Mouse (Mus musculus) lung, embryonic 15.5 days (tissue): ENCODE results near the gene Cd164l2. TPM values are rescaled to one million over a fixed set of nuclear protein-coding genes. Genes with fewer than 3 reads are reported as not detected.

ENCODE experiments used
- ATAC-seq: fragments of 200-750 bp; cut with Nextera tagmentation; 2 replicates; pipeline ENCODE4 v1.8.0; 2017; ENCODE audit warnings: moderate number of reproducible peaks, borderline replicate concordance; ENCODE audit not compliant: low FRiP score, low TSS enrichment; ENCODE audit errors: extremely low read depth
- H3K27ac ChIP-seq: fragments of 300-500 bp; sonication (generic); 2 replicates; pipeline ENCODE4 v1.5.1; 2015; ENCODE audit warnings: moderate library complexity, mild to moderate bottlenecking, inconsistent platforms
- H3K27me3 ChIP-seq: fragments of 300-500 bp; sonication (generic); 2 replicates; pipeline ENCODE4 v1.6.1; 2015; ENCODE audit warnings: inconsistent platforms
- H3K36me3 ChIP-seq: fragments of 300-500 bp; sonication (generic); 2 replicates; pipeline ENCODE4 v1.6.1; 2015; ENCODE audit warnings: inconsistent platforms
- H3K4me1 ChIP-seq: fragments of 300-500 bp; sonication (generic); 2 replicates; pipeline ENCODE4 v1.6.1; 2015; ENCODE audit warnings: inconsistent platforms
- H3K4me2 ChIP-seq: fragments of 300-500 bp; sonication (generic); 2 replicates; pipeline ENCODE4 v1.6.1; 2015; ENCODE audit warnings: inconsistent platforms, mild to moderate bottlenecking, moderate library complexity
- H3K4me3 ChIP-seq: fragments of 300-500 bp; sonication (generic); 2 replicates; pipeline ENCODE4 v1.5.1; 2015; ENCODE audit warnings: mild to moderate bottlenecking, inconsistent platforms
- H3K9ac ChIP-seq: fragments of 300-500 bp; sonication (generic); 2 replicates; pipeline ENCODE4 v1.6.1; 2015; ENCODE audit warnings: inconsistent platforms
- H3K9me3 ChIP-seq: fragments of 300-500 bp; sonication (generic); 2 replicates; pipeline ENCODE4 v1.6.1; 2016; ENCODE audit warnings: inconsistent platforms
- WGBS: fragments of 180-500 bp; shearing (Covaris S2); methylation state at CpG from one replicate; pipeline ENCODE4 v1.1.7; 2015; 5-methylcytosine and 5-hydroxymethylcytosine counted together
- polyA plus RNA-seq: library from polyadenylated mRNA; unstranded; fragments of >200 nt; fragmentation: Nextera tagmentation; extraction: Ambion mirVana; gene quantifications from 2 replicates; pipeline ENCODE4 v1.2.1, GENCODE M21; 2015

The Cd164l2 gene
- polyA plus RNA-seq, 1 experiment from 2014 or later, result 8.2 TPM

- no peak for ATAC-seq
- 87% methylated on average over 24 of the region's 24 CpGs for WGBS
Observed at GRCm38 (mm10) chr4:133210023-133210787, 1.7 kb upstream of the Cd164l2 start.

GRCm38 (mm10) chr4:133210788-133211390, 1.0 kb upstream of the Cd164l2 start:
- Histone ChIP-seq H3K36me3 (no peaks in the 10 kb centered on the region), H3K4me2 (no peak overlapping the region), H3K9ac (no peak overlapping the region)

More at GRCm38 (mm10) chr4:133210023-133210787, 1.7 kb upstream of the Cd164l2 start:
- H3K4me2 ChIP-seq, result no peak overlapping the region
- H3K9ac ChIP-seq, result no peak overlapping the region
- H3K27ac ChIP-seq, result no peak overlapping the region
- no peaks in the 10 kb centered on the region for H3K9me3 ChIP-seq
- H3K4me1 ChIP-seq, result peaks cover 23% of the 10 kb centered on the region
- no peak overlapping the region for H3K4me3 ChIP-seq
- no peaks in the 10 kb centered on the region for H3K36me3 ChIP-seq
- H3K27me3 ChIP-seq, result peaks cover 24% of the 10 kb centered on the region

GRCm38 (mm10) chr4:133212562-133213267, 784 bp downstream of the Cd164l2 start:
- peak overlapping the region; percentile 69 for H3K4me3 ChIP-seq
- no peak overlapping the region for H3K27ac ChIP-seq
- H3K4me1 ChIP-seq, result peaks cover 23% of the 10 kb centered on the region
- H3K9ac ChIP-seq, result peak overlapping the region; percentile 55; the same call in 1 of the 2 replicates
- H3K27me3 ChIP-seq, result peaks cover 24% of the 10 kb centered on the region
- H3K36me3 ChIP-seq, result no peaks in the 10 kb centered on the region
- no peaks in the 10 kb centered on the region for H3K9me3 ChIP-seq
- H3K4me2 ChIP-seq, result peak overlapping the region; percentile 100
- peak; percentile 72 for ATAC-seq
- 2% methylated on average over 43 of the region's 44 CpGs for WGBS

More at GRCm38 (mm10) chr4:133210788-133211390, 1.0 kb upstream of the Cd164l2 start:
- Histone ChIP-seq H3K27me3 (peaks cover 24% of the 10 kb centered on the region), H3K4me3 (no peak overlapping the region), H3K9me3 (no peaks in the 10 kb centered on the region), H3K4me1 (peaks cover 23% of the 10 kb centered on the region), H3K27ac (no peak overlapping the region)
- WGBS, result 92% methylated on average over 19 of the region's 19 CpGs
- ATAC-seq, result no peak

GRCm38 (mm10) chr4:133213268-133213590, 1.3 kb downstream of the Cd164l2 start:
- Histone ChIP-seq H3K27me3 (peaks cover 24% of the 10 kb centered on the region), H3K4me1 (peaks cover 23% of the 10 kb centered on the region), H3K9me3 (no peaks in the 10 kb centered on the region), H3K27ac (no peak overlapping the region), H3K36me3 (no peaks in the 10 kb centered on the region), H3K4me3 (peak overlapping the region; percentile 69; the same call in 1 of the 2 replicates), H3K4me2 (peak overlapping the region; percentile 100), H3K9ac (no peak overlapping the region)
- WGBS, result under 1% methylated on average over 9 of the region's 9 CpGs
- no peak for ATAC-seq

GRCm38 (mm10) chr4:133213661-133214060, 1.7 kb downstream of the Cd164l2 start:
- Histone ChIP-seq H3K4me3 (peak overlapping the region; percentile 14; the same call in 1 of the 2 replicates), H3K4me2 (peak overlapping the region; percentile 100), H3K27ac (no peak overlapping the region), H3K36me3 (no peaks in the 10 kb centered on the region), H3K27me3 (peaks cover 26% of the 10 kb centered on the region), H3K4me1 (peaks cover 23% of the 10 kb centered on the region), H3K9ac (no peak overlapping the region), H3K9me3 (no peaks in the 10 kb centered on the region)
- 11% methylated on average over 10 of the region's 10 CpGs for WGBS
- ATAC-seq, result no peak

- Histone ChIP-seq H3K9me3 (no peaks in the 10 kb centered on the region), H3K27me3 (peaks cover 50% of the 10 kb centered on the region), H3K4me3 (no peak overlapping the region), H3K4me2 (no peak overlapping the region), H3K9ac (no peak overlapping the region), H3K27ac (no peak overlapping the region), H3K4me1 (peaks cover 18% of the 10 kb centered on the region), H3K36me3 (no peaks in the 10 kb centered on the region)
- WGBS, result under 1% methylated on average over 5 of the region's 5 CpGs
- no peak for ATAC-seq
Observed at GRCm38 (mm10) chr4:133217641-133218040, 5.7 kb downstream of the Cd164l2 start.

- Histone ChIP-seq H3K9ac (no peak overlapping the region), H3K4me3 (no peak overlapping the region), H3K9me3 (no peaks in the 10 kb centered on the region), H3K4me2 (no peak overlapping the region), H3K27ac (no peak overlapping the region), H3K4me1 (peaks cover 9% of the 10 kb centered on the region; the same call in 1 of the 2 replicates), H3K36me3 (no peaks in the 10 kb centered on the region), H3K27me3 (peaks cover 39% of the 10 kb centered on the region)
- WGBS, result 85% methylated on average over 3 of the region's 3 CpGs
- ATAC-seq, result no peak
Observed at GRCm38 (mm10) chr4:133218745-133219144, 6.8 kb downstream of the Cd164l2 start.

GRCm38 (mm10) chr4:133220656-133221055, 8.7 kb downstream of the Cd164l2 start:
- Histone ChIP-seq H3K4me1 (peaks cover 13% of the 10 kb centered on the region; the same call in 1 of the 2 replicates), H3K9me3 (no peaks in the 10 kb centered on the region), H3K4me3 (peak overlapping the region; percentile 42), H3K27ac (no peak overlapping the region), H3K27me3 (peaks cover 32% of the 10 kb centered on the region), H3K9ac (peak overlapping the region; percentile 41), H3K4me2 (peak overlapping the region; percentile 77), H3K36me3 (no peaks in the 10 kb centered on the region)
- WGBS, result 5% methylated on average over 19 of the region's 25 CpGs
- peak; percentile 29; the same call in 1 of the 2 replicates for ATAC-seq

GRCm38 (mm10) chr4:133221701-133222100, 9.8 kb downstream of the Cd164l2 start:
- WGBS, result 83% methylated on average over 8 of the region's 8 CpGs
- no peak overlapping the region for H3K9ac ChIP-seq
- H3K4me2 ChIP-seq, result no peak overlapping the region
- H3K27me3 ChIP-seq, result peaks cover 32% of the 10 kb centered on the region
- ATAC-seq, result no peak
- no peaks in the 10 kb centered on the region for H3K9me3 ChIP-seq
- H3K27ac ChIP-seq, result no peak overlapping the region
- H3K36me3 ChIP-seq, result no peaks in the 10 kb centered on the region
- peaks cover 13% of the 10 kb centered on the region; the same call in 1 of the 2 replicates for H3K4me1 ChIP-seq
- H3K4me3 ChIP-seq, result no peak overlapping the region

GRCm38 (mm10) chr4:133223875-133224274, 11.9 kb downstream of the Cd164l2 start:
- no peak overlapping the region; the same call in 1 of the 2 replicates for H3K27ac ChIP-seq
- no peaks in the 10 kb centered on the region for H3K9me3 ChIP-seq
- no peaks in the 10 kb centered on the region for H3K36me3 ChIP-seq
- peaks cover 27% of the 10 kb centered on the region for H3K27me3 ChIP-seq
- no peak overlapping the region for H3K4me2 ChIP-seq
- no peak overlapping the region for H3K9ac ChIP-seq
- no peak for ATAC-seq
- WGBS, result 52% methylated on average over 5 of the region's 5 CpGs
- H3K4me3 ChIP-seq, result no peak overlapping the region
- H3K4me1 ChIP-seq, result peaks cover 13% of the 10 kb centered on the region; the same call in 1 of the 2 replicates

GRCm38 (mm10) chr4:133226073-133226472, 14.1 kb downstream of the Cd164l2 start:
- 63% methylated on average over 10 of the region's 10 CpGs for WGBS
- Histone ChIP-seq H3K27me3 (peaks cover 9% of the 10 kb centered on the region; the same call in 1 of the 2 replicates), H3K27ac (no peak overlapping the region), H3K36me3 (no peaks in the 10 kb centered on the region), H3K4me3 (no peak overlapping the region), H3K4me2 (no peak overlapping the region), H3K9me3 (no peaks in the 10 kb centered on the region), H3K9ac (no peak overlapping the region), H3K4me1 (peaks cover 8% of the 10 kb centered on the region; the same call in 1 of the 2 replicates)
- no peak for ATAC-seq
